Mouse (Mus musculus) cerebellum, postnatal 10 days (tissue): ENCODE results near the gene Nrp1.

Source experiments
- DNase-seq, 2 experiments: peaks; one replicate each; pipeline ENCODE4 v3.0.0; 2021; ENCODE audit warnings: mixed read lengths in 2 of 2

The Nrp1 gene

GRCm38 (mm10) chr8:128423813-128424212 lies 65.4 kb downstream of the Nrp1 start:
- no peak for DNase-seq

- DNase-seq: no peak
These were observed 66.4 kb downstream of the Nrp1 start for GRCm38 (mm10) chr8:128424626-128425333.

- DNase-seq: no peak
These were observed 68.7 kb downstream of the Nrp1 start for GRCm38 (mm10) chr8:128427071-128427470.

- DNase-seq: no peak
These were observed 70.6 kb downstream of the Nrp1 start for GRCm38 (mm10) chr8:128428971-128429370.

GRCm38 (mm10) chr8:128431082-128431481 lies 72.7 kb downstream of the Nrp1 start:
- DNase-seq: no peak

GRCm38 (mm10) chr8:128435749-128436148 lies 77.3 kb downstream of the Nrp1 start:
- no peak for DNase-seq

GRCm38 (mm10) chr8:128437156-128437825 lies 78.9 kb downstream of the Nrp1 start:
- no peak for DNase-seq

GRCm38 (mm10) chr8:128441407-128441806 lies 83.0 kb downstream of the Nrp1 start:
- no peak for DNase-seq

- DNase-seq: no peak
These were observed 87.2 kb downstream of the Nrp1 start for GRCm38 (mm10) chr8:128445596-128445995.

GRCm38 (mm10) chr8:128446636-128447035 lies 88.2 kb downstream of the Nrp1 start:
- no peak for DNase-seq

- DNase-seq: no peak
These were observed 88.9 kb downstream of the Nrp1 start for GRCm38 (mm10) chr8:128447320-128447719.

- no peak for DNase-seq
These were observed 92.1 kb downstream of the Nrp1 start for GRCm38 (mm10) chr8:128450390-128451032.

GRCm38 (mm10) chr8:128451121-128451520 lies 92.7 kb downstream of the Nrp1 start:
- DNase-seq: no peak

- no peak for DNase-seq
These were observed 95.1 kb downstream of the Nrp1 start for GRCm38 (mm10) chr8:128453471-128453870.

GRCm38 (mm10) chr8:128454026-128454425 lies 95.6 kb downstream of the Nrp1 start:
- no peak for DNase-seq

- no peak for DNase-seq
These were observed 98.9 kb downstream of the Nrp1 start for GRCm38 (mm10) chr8:128457277-128457676.

- no peak for DNase-seq
These were observed 101.3 kb downstream of the Nrp1 start for GRCm38 (mm10) chr8:128459704-128460103.

- peak; percentile 7 to 14 for DNase-seq
These were observed 103.3 kb downstream of the Nrp1 start for GRCm38 (mm10) chr8:128461716-128462115.

- no peak for DNase-seq
These were observed 104.8 kb downstream of the Nrp1 start for GRCm38 (mm10) chr8:128463162-128463561.

GRCm38 (mm10) chr8:128464056-128464623 lies 105.7 kb downstream of the Nrp1 start:
- DNase-seq: no peak

GRCm38 (mm10) chr8:128465553-128465952 lies 107.1 kb downstream of the Nrp1 start:
- no peak for DNase-seq

- peak in 1 of 2 experiments; percentile 18 for DNase-seq
These were observed 108.5 kb downstream of the Nrp1 start for GRCm38 (mm10) chr8:128466681-128467430.

GRCm38 (mm10) chr8:128470097-128470496 lies 111.7 kb downstream of the Nrp1 start:
- no peak for DNase-seq
